Mouse (Mus musculus) MEL (cell line): ENCODE results near the gene Bmpr1b. TPM values are rescaled to one million over a fixed set of nuclear protein-coding genes. Genes with fewer than 3 reads are reported as not detected.

Source experiments
- DNase-seq: peaks from one replicate; pipeline ENCODE4 v3.0.0; 2011; ENCODE audit warnings: low read depth, low spot score
- H3K27ac ChIP-seq: 2 replicates; pipeline ENCODE4 v1.5.1; 2012; ENCODE audit warnings: low read depth, mild to moderate bottlenecking, control low read depth, low read length, moderate library complexity; ENCODE audit not compliant: control insufficient read depth
- H3K27me3 ChIP-seq, 2 experiments: fragments of 150-350 bp in 1 of 2; sonication (generic) in 1 of 2; 2 replicates each; pipeline ENCODE4 v1.6.1; 2012; ENCODE audit warnings: low read length in 2 of 2, mild to moderate bottlenecking in 2 of 2, improper control_type of control experiment in 1 of 2, moderate library complexity in 1 of 2; ENCODE audit not compliant: insufficient read depth in 2 of 2, control insufficient read depth in 1 of 2
- H3K36me3 ChIP-seq, 2 experiments: 2 replicates each; pipeline ENCODE4 v1.6.1; 2012 to 2014; ENCODE audit warnings: low read length in 2 of 2, improper control_type of control experiment in 1 of 2, inconsistent platforms in 1 of 2, mild to moderate bottlenecking in 1 of 2; ENCODE audit not compliant: insufficient read depth in 2 of 2, control insufficient read depth in 1 of 2
- H3K4me1 ChIP-seq, 2 experiments: fragments of 150-350 bp in 1 of 2; sonication (generic) in 1 of 2; 2 replicates each; pipeline ENCODE4 v1.6.1; 2012; ENCODE audit warnings: low read length in 2 of 2, improper control_type of control experiment in 1 of 2, mild to moderate bottlenecking in 1 of 2; ENCODE audit not compliant: insufficient read depth in 2 of 2, control insufficient read depth in 1 of 2
- H3K4me3 ChIP-seq, 2 experiments: fragments of 150-350 bp in 1 of 2; sonication (generic) in 1 of 2; 2 replicates each; pipeline ENCODE4 v1.5.1; 2012; ENCODE audit warnings: low read depth in 2 of 2, low read length in 2 of 2, mild to moderate bottlenecking in 2 of 2, moderate library complexity in 2 of 2, control low read depth in 1 of 2, improper control_type of control experiment in 1 of 2; ENCODE audit not compliant: control insufficient read depth in 1 of 2, insufficient read depth in 1 of 2
- H3K79me2 ChIP-seq: 2 replicates; pipeline ENCODE4 v1.6.1; 2012; ENCODE audit warnings: mild to moderate bottlenecking, low read length, moderate library complexity; ENCODE audit not compliant: control insufficient read depth, poor library complexity, insufficient read depth
- H3K9ac ChIP-seq: 2 replicates; pipeline ENCODE4 v1.6.1; 2012; ENCODE audit warnings: low read depth, mild to moderate bottlenecking, control low read depth, low read length, moderate library complexity; ENCODE audit not compliant: control insufficient read depth, poor library complexity, severe bottlenecking
- H3K9me3 ChIP-seq: fragments of 150-350 bp; sonication (generic); replicated peaks from 2 replicates; pipeline ENCODE4 v1.6.1; 2012; ENCODE audit warnings: mild to moderate bottlenecking, low read length, improper control_type of control experiment, moderate library complexity; ENCODE audit not compliant: insufficient read depth
- CTCF ChIP-seq, 3 experiments: IDR thresholded peaks in 2 of 3; conservative IDR thresholded peaks in 1 of 3; 2 replicates each; pipeline ENCODE4 v1.5.1; 2011 to 2012; ENCODE audit warnings: low read length in 3 of 3, low read depth in 2 of 3, mild to moderate bottlenecking in 2 of 3, improper control_type of control experiment in 1 of 3, inconsistent platforms in 1 of 3, mixed read lengths in 1 of 3, moderate library complexity in 1 of 3; ENCODE audit not compliant: control insufficient read depth in 1 of 3, insufficient read depth in 1 of 3, poor library complexity in 1 of 3, severe bottlenecking in 1 of 3
- E2F4 ChIP-seq: IDR thresholded peaks from 2 replicates; pipeline ENCODE4 v1.6.1; 2011; ENCODE audit warnings: low read depth, low read length, improper control_type of control experiment, borderline replicate concordance
- GABPA ChIP-seq: IDR thresholded peaks from 2 replicates; pipeline ENCODE4 v1.6.1; 2012; ENCODE audit warnings: low read depth, mild to moderate bottlenecking, inconsistent platforms, low read length, improper control_type of control experiment, moderate library complexity
- MYC ChIP-seq: IDR thresholded peaks from 2 replicates; pipeline ENCODE4 v1.6.1; 2011; ENCODE audit warnings: low read depth, mild to moderate bottlenecking, low read length, improper control_type of control experiment, moderate library complexity
- NELFE ChIP-seq: IDR thresholded peaks from 2 replicates; pipeline ENCODE4 v1.6.1; 2011; ENCODE audit warnings: low read depth, low read length, improper control_type of control experiment
- POLR2A ChIP-seq, 2 experiments: IDR thresholded peaks; 2 replicates each; pipeline ENCODE4 v1.6.1; 2011 to 2012; ENCODE audit warnings: low read length in 2 of 2, mild to moderate bottlenecking in 2 of 2, control low read depth in 1 of 2, improper control_type of control experiment in 1 of 2, low read depth in 1 of 2, moderate library complexity in 1 of 2; ENCODE audit not compliant: control insufficient read depth in 1 of 2, insufficient read depth in 1 of 2, poor library complexity in 1 of 2
- RAD21 ChIP-seq: IDR thresholded peaks from 2 replicates; pipeline ENCODE4 v1.6.1; 2011; ENCODE audit warnings: mild to moderate bottlenecking, low read depth, low read length, improper control_type of control experiment
- RCOR1 ChIP-seq: IDR thresholded peaks from 2 replicates; pipeline ENCODE4 v1.6.1; 2012; ENCODE audit warnings: low read depth, mild to moderate bottlenecking, inconsistent platforms, low read length, improper control_type of control experiment
- SIN3A ChIP-seq: IDR thresholded peaks from 2 replicates; pipeline ENCODE4 v1.6.1; 2012; ENCODE audit warnings: low read length, improper control_type of control experiment, inconsistent platforms
- SMC3 ChIP-seq: IDR thresholded peaks from 2 replicates; pipeline ENCODE4 v1.6.1; 2011; ENCODE audit warnings: low read depth, low read length, improper control_type of control experiment
- TAL1 ChIP-seq: IDR thresholded peaks from 2 replicates; pipeline ENCODE4 v1.6.1; 2012; ENCODE audit warnings: mild to moderate bottlenecking, inconsistent platforms, low read length, moderate library complexity, mixed read lengths
- TBP ChIP-seq: IDR thresholded peaks from 2 replicates; pipeline ENCODE4 v1.8.0; 2011; ENCODE audit warnings: low read depth, low read length, improper control_type of control experiment
- UBTF ChIP-seq: IDR thresholded peaks from 2 replicates; pipeline ENCODE4 v1.6.1; 2012; ENCODE audit warnings: low read depth, mild to moderate bottlenecking, inconsistent platforms, low read length, improper control_type of control experiment, moderate library complexity, borderline replicate concordance; ENCODE audit not compliant: insufficient read depth
- USF2 ChIP-seq, 2 experiments: IDR thresholded peaks; 2 replicates each; pipeline ENCODE4 v1.6.1; 2011 to 2012; ENCODE audit warnings: improper control_type of control experiment in 2 of 2, low read length in 2 of 2, borderline replicate concordance in 1 of 2, inconsistent platforms in 1 of 2, low read depth in 1 of 2, mild to moderate bottlenecking in 1 of 2; ENCODE audit not compliant: insufficient read depth in 1 of 2
- ZC3H11A ChIP-seq: IDR thresholded peaks from 2 replicates; pipeline ENCODE4 v1.6.1; 2012; ENCODE audit warnings: low read depth, mild to moderate bottlenecking, inconsistent platforms, low read length, improper control_type of control experiment
- ZNF384 ChIP-seq: IDR thresholded peaks from 2 replicates; pipeline ENCODE4 v1.6.1; 2012; ENCODE audit warnings: low read depth, mild to moderate bottlenecking, inconsistent platforms, low read length, improper control_type of control experiment
- polyA plus RNA-seq, 2 experiments: library from polyadenylated mRNA; stranded (reverse) in 1 of 2; unstranded in 1 of 2; fragments of >175 nt in 1 of 2; fragments of >200 nt in 1 of 2; gene quantifications; 2 replicates each; pipeline versions ENCODE4 v1.2.1 to v1.2.4; 2012; ENCODE audit warnings: low replicate concordance in 2 of 2, low read depth in 1 of 2; ENCODE audit not compliant: insufficient read length in 2 of 2, insufficient read depth in 1 of 2, missing spikeins in 1 of 2
- total RNA-seq: library from RNA; depleted of rRNA; stranded (reverse); fragments of 300-350 nt; gene quantifications from 2 replicates; pipeline ENCODE4 v1.2.3, GENCODE M21; 2012

Bmpr1b gene
- total and polyA plus RNA-seq, 3 experiments = not detected

DNA sequence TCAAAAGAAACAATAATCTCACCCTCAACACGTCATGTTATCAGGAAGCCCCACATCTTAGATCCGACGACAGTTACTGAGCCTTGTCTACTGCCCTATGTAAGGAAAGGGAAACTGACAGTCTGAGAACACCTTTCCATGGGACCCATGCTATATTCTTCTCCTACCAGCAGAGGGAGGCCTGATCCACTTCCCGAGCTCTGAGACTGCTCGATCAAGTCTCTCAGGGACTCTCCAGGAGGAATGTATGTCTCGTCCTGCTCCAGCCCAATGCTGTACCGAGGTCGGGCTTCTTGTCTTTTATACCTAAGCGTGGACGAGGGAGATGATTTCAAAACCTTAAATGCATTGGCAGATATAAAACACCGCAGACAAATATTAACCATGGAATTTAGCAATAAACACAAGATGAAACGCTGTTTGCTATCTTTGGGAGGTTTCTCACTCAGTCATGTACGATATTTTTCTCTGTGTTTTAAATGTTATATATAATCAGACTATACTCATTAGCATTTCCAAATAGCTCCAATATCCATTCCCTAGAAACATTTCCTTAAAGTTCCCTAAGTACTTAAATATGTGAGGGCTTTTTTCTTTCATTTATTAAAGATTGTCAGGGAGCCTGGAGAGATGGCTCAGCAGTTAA is 306.3 kb downstream of the Bmpr1b start:
- peak overlapping the region; percentile 63 to 65 for H3K4me3 ChIP-seq
- no peaks in the 10 kb centered on the region; a peak in 1 of 4 replicates for H3K27me3 ChIP-seq
- H3K27ac ChIP-seq = no peak overlapping the region
- TF ChIP-seq UBTF (no peak), CTCF (IDR thresholded peaks at IDR 0.05 in 2 of 3, conservative IDR thresholded peaks at IDR 0.05 in 1 of 3; ENCODE audit: control insufficient read depth in 1 of 3, insufficient read depth in 1 of 3, low read depth in 2 of 3, low read length in 3 of 3, poor library complexity in 1 of 3, severe bottlenecking in 1 of 3) (peak; percentile 74 to 87 (median 82)), SIN3A (0 out of 2 replicates have a peak, but pooled peaks have one; percentile 16), ZNF384 (no peak), SMC3 (peak; percentile 91), ZC3H11A (peak; percentile 57), RAD21 (peak; percentile 72)
- H3K9me3 ChIP-seq = no peaks in the 10 kb centered on the region
- no peaks in the 10 kb centered on the region for H3K79me2 ChIP-seq
- H3K9ac ChIP-seq = peak overlapping the region; percentile 44
- peaks cover 0 to 3% of the 10 kb centered on the region in 2 experiments; a peak in 1 of 4 replicates for H3K36me3 ChIP-seq
- peaks cover 0 to 4% of the 10 kb centered on the region in 2 experiments; a peak in 1 of 4 replicates for H3K4me1 ChIP-seq
- DNase-seq = peak; percentile 81

DNA sequence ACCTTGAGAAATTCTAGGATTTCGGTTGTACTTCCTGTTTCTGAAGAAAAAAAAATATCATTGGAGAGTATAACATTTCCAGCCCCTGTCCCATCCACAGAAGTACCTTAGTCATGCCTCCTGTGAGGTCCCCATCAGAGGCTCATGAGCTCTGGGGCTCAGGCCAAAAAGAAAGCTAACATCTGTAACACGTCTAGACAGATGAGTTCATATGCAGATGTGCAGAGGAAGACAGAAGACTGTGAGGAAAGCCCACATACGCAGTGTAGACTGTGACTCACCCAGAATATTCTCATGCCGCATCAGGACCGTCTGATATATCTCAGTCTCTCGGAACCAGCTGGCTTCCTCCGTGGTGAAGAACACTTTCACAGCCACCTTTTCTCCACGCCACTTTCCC is 312.1 kb downstream of the Bmpr1b start:
- no peak overlapping the region for H3K27ac ChIP-seq
- DNase-seq = no peak
- no peaks in the 10 kb centered on the region for H3K27me3 ChIP-seq
- H3K79me2 ChIP-seq = no peaks in the 10 kb centered on the region
- no peak for TF ChIP-seq TBP
- TF ChIP-seq POLR2A (IDR thresholded peaks at IDR 0.05; ENCODE audit: control insufficient read depth in 1 of 2, insufficient read depth in 1 of 2, low read depth in 1 of 2, low read length in 2 of 2, poor library complexity in 1 of 2) = no peak
- no peak for TF ChIP-seq NELFE
- TF ChIP-seq GABPA = no peak
- no peak for TF ChIP-seq TAL1
- TF ChIP-seq, all 39 proteins: peak for 0
- Histone ChIP-seq H3K9me3 (no peaks in the 10 kb centered on the region), H3K4me3 (no peak overlapping the region), H3K9ac (no peak overlapping the region), H3K36me3 (no peaks in the 10 kb centered on the region), H3K4me1 (no peaks in the 10 kb centered on the region)

DNA sequence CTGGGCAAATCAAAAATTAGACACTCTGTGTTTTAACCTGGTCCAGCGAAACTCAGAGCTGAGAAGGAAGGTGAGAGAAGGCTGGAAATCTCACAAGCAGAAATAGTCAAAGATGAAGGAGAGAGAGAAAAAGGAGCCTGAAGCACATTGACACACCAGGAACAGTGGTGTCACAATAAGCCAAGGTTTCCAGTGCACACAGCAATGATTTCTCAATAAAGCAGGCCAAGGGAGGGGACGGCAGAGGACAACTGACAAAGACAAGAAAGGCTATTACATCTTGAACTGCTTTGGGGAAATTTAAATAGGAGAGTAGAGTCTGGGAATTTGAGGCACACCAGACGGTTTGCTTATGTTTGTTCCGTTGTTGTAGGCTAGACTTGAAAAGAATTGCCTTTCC is 314.9 kb downstream of the Bmpr1b start:
- TF ChIP-seq CTCF (IDR thresholded peaks at IDR 0.05 in 2 of 3, conservative IDR thresholded peaks at IDR 0.05 in 1 of 3; ENCODE audit: control insufficient read depth in 1 of 3, insufficient read depth in 1 of 3, low read depth in 2 of 3, low read length in 3 of 3, poor library complexity in 1 of 3, severe bottlenecking in 1 of 3) (no peak), POLR2A (IDR thresholded peaks at IDR 0.05; ENCODE audit: control insufficient read depth in 1 of 2, insufficient read depth in 1 of 2, low read depth in 1 of 2, low read length in 2 of 2, poor library complexity in 1 of 2) (no peak), ZNF384 (no peak), USF2 (IDR thresholded peaks at IDR 0.05; ENCODE audit: borderline replicate concordance in 1 of 2, insufficient read depth in 1 of 2, low read depth in 1 of 2, low read length in 2 of 2) (no peak), RCOR1 (no peak), SMC3 (no peak), ZC3H11A (no peak), MYC (no peak), E2F4 (no peak)
- Histone ChIP-seq H3K9me3 (no peaks in the 10 kb centered on the region), H3K9ac (no peak overlapping the region), H3K27ac (no peak overlapping the region), H3K4me1 (no peaks in the 10 kb centered on the region), H3K36me3 (no peaks in the 10 kb centered on the region), H3K79me2 (no peaks in the 10 kb centered on the region), H3K27me3 (no peaks in the 10 kb centered on the region), H3K4me3 (no peak overlapping the region)
- DNase-seq = no peak
